Mouse (Mus musculus) hindbrain, embryonic 10.5 days (tissue): ENCODE data around the gene Pigh. TPM values are rescaled to one million over a fixed set of nuclear protein-coding genes. Genes with fewer than 3 reads are reported as not detected.

Experiments used
- DNase-seq: peaks from one replicate; pipeline ENCODE4 v3.0.0-alpha.2; 2017; ENCODE audit warnings: low spot score
- H3K27ac ChIP-seq: fragments of 300-500 bp; sonication (generic); 2 replicates; pipeline ENCODE4 v1.5.1; 2016; ENCODE audit warnings: mild to moderate bottlenecking, moderate library complexity
- H3K27me3 ChIP-seq: fragments of 300-500 bp; sonication (generic); 2 replicates; pipeline ENCODE4 v1.6.1; 2016; ENCODE audit warnings: mild to moderate bottlenecking; ENCODE audit not compliant: poor library complexity, insufficient read depth, severe bottlenecking
- H3K36me3 ChIP-seq: fragments of 300-500 bp; sonication (generic); 2 replicates; pipeline ENCODE4 v1.6.1; 2016; ENCODE audit warnings: mild to moderate bottlenecking, moderate library complexity
- H3K4me1 ChIP-seq: fragments of 300-500 bp; sonication (generic); replicated peaks from 2 replicates; pipeline ENCODE4 v1.6.1; 2016; ENCODE audit warnings: mild to moderate bottlenecking
- H3K4me3 ChIP-seq: fragments of 300-500 bp; sonication (generic); 2 replicates; pipeline ENCODE4 v1.5.1; 2016; ENCODE audit warnings: mild to moderate bottlenecking, moderate library complexity
- H3K9me3 ChIP-seq: fragments of 300-500 bp; sonication (generic); 2 replicates; pipeline ENCODE4 v1.6.1; 2016; ENCODE audit warnings: mild to moderate bottlenecking, moderate library complexity
- WGBS: fragments of 180-500 bp; shearing (Covaris S2); methylation state at CpG from one replicate; pipeline ENCODE4 v1.1.7; 2016; 5-methylcytosine and 5-hydroxymethylcytosine counted together
- polyA plus RNA-seq: library from polyadenylated mRNA; unstranded; fragments of >200 nt; fragmentation: Nextera tagmentation; extraction: Ambion mirVana; gene quantifications from 2 replicates; pipeline ENCODE4 v1.2.1, GENCODE M21; 2016

Pigh gene
- polyA plus RNA-seq, 1 experiment from 2014 or later, result 28.6 TPM

DNA sequence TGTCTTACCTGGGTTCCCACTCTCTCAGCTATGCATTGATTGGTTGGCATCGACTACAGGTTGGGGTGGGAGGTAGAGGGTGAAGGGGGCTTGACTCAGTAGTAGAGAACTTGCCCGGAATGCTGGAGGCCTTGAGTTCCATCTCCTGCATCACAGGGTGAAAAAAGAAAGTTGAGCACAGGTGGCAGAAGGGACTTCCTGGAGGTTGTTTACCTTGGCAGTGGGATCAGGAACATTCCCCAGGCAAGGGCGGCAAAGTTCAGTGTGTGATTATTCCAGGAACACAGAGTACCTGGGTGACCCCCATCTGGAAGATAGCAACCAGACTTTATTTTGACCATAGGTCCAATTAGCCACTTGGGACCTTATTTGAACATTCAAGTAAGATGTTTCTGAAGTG, 14.3 kb upstream of the Pigh start:
- no peaks in the 10 kb centered on the region for H3K4me1 ChIP-seq
- no peak overlapping the region for H3K27ac ChIP-seq
- no peak for DNase-seq
- 0 out of 2 replicates have a peak, but pooled peaks cover 5% of the 10 kb centered on the region for H3K9me3 ChIP-seq
- no peak overlapping the region for H3K4me3 ChIP-seq
- 80% methylated on average over 3 of the region's 3 CpGs for WGBS
- no peaks in the 10 kb centered on the region for H3K27me3 ChIP-seq
- no peaks in the 10 kb centered on the region for H3K36me3 ChIP-seq

DNA sequence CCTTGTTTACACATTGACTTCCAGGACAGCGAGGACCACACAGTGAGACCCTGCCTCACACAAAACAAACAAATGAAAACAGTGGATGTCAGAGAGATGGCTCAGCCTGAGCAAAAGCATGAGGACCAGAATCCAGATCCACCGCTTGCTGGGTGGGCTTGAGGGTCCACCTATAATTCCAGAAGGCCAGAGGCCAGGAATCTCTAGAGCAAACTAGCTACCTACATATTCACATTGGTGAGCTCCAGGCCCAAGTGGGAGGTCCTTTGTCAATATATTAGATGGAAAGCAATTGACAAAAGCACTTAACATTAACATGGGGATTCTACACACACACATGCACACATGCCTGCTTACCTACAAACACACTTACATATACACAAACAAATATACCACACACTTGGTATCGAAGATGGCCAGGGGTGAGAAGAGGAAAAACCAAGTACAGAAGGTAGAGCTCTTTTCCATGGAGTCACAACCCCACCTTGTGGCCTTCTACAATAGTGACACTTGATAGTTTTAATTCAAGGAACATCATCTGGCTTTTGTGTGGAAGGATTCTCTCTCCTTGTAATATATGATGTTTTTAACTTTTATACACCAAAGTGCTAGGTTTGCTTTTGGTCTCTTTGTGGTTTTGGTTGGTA, 7.8 kb upstream of the Pigh start:
- Histone ChIP-seq H3K36me3 (no peaks in the 10 kb centered on the region), H3K9me3 (no peaks in the 10 kb centered on the region), H3K27me3 (no peaks in the 10 kb centered on the region), H3K27ac (no peak overlapping the region), H3K4me1 (no peaks in the 10 kb centered on the region), H3K4me3 (no peak overlapping the region)
- peak; percentile 7 for DNase-seq
- 67% methylated on average over 3 of the region's 3 CpGs for WGBS

DNA sequence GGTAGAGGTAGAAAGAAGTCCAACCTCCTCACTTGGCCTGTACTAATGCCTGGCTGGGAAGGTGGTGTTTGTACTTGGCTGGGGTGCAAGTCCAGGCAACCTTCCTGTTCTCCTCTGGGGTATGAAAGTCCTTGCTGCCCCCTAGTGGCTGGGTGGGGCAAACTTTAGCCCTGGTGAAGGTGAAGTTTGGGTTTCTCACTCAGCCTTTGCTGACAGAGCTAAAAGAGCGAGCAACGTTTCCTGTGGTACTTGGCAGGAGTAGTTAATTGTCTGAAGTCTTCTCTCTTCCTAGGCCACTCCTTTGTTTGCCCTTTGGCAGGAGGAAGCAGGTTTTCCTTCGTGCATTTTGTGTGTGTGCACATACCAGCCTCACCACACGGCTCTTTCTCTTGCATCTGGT, 3.1 kb upstream of the Pigh start:
- Histone ChIP-seq H3K4me3 (no peak overlapping the region), H3K36me3 (no peaks in the 10 kb centered on the region), H3K9me3 (no peaks in the 10 kb centered on the region), H3K27ac (no peak overlapping the region), H3K27me3 (no peaks in the 10 kb centered on the region), H3K4me1 (peaks cover 13% of the 10 kb centered on the region)
- DNase-seq, result no peak
- 58% methylated on average over 4 of the region's 4 CpGs for WGBS

DNA sequence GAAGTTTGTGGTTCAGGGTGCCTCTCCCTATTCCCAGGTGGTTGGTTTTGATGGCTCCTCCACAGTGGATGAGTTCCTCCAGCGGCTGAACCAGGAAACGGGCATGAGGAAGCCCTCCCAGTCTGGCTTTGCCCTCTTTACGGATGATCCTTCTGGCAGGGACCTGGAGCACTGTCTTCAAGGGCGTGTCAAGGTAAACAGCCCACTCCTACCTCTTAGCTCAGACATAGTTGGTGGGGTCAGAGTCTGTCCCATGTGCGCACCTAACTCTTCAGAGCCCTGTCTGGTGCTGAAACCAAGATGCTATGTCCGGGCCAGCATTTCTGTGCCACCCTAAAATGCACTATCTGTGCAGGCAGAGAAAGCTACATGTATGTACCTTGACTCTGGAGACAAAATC, 16.1 kb downstream of the Pigh start:
- no peak for DNase-seq
- 94% methylated on average over 6 of the region's 6 CpGs for WGBS
- H3K4me3 ChIP-seq, result no peak overlapping the region
- no peak overlapping the region for H3K27ac ChIP-seq
- no peaks in the 10 kb centered on the region for H3K9me3 ChIP-seq
- H3K4me1 ChIP-seq, result no peaks in the 10 kb centered on the region
- H3K36me3 ChIP-seq, result peaks cover 94% of the 10 kb centered on the region
- no peaks in the 10 kb centered on the region for H3K27me3 ChIP-seq

DNA sequence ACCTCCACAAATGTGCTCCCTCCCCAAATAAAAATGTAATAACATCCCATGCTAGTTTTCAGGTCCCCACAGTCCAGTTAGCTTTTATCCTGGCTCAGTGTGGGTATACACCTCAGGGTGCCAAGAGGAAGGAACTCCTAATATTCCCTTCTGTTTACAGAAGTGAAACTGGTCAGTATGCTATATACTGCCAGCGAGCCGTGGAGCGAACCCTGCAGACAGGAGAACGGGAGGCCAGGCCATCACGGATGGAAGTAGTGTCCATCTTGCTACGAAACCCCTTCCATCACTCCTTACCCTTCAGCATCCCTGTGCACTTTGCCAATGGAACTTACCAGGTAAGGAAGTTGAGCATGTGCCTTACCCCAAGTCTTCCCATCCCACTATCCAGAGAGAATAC, 16.9 kb downstream of the Pigh start:
- Histone ChIP-seq H3K9me3 (no peaks in the 10 kb centered on the region), H3K4me1 (no peaks in the 10 kb centered on the region), H3K4me3 (no peak overlapping the region), H3K36me3 (peaks cover 94% of the 10 kb centered on the region), H3K27ac (no peak overlapping the region), H3K27me3 (no peaks in the 10 kb centered on the region)
- 94% methylated on average over 6 of the region's 6 CpGs for WGBS
- no peak for DNase-seq

DNA sequence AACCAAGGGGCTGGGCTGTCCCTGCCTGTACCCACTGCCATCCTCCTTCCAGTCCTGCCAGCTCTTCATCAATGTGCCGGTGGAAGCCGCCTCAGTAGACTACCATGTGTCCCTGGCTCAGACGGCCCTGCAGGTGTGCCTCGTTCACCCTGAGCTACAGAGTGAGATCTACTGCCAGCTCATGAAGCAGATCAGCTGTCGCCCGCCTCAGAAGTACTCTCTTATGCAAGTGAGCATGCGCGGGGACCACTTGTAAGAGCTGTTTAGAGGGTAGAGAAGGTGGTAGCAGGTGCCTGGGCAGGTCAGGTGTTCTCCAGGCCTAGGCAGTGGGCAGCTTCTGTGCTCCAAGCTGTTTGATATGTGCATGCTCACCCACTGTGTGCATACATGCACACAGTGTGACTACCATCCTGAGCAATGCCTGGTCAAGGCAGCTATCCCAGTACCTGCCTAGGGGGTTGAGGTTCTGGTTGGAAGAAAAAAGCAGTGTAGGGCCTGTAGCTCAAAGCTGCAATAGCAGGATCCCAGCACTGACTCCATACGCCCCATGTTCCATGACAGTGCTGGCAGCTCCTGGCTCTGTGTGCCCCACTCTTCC, 18.6 kb downstream of the Pigh start:
- Histone ChIP-seq H3K27ac (no peak overlapping the region), H3K4me3 (no peak overlapping the region), H3K36me3 (peaks cover 94% of the 10 kb centered on the region), H3K9me3 (no peaks in the 10 kb centered on the region), H3K27me3 (no peaks in the 10 kb centered on the region), H3K4me1 (no peaks in the 10 kb centered on the region)
- 90% methylated on average over 9 of the region's 9 CpGs for WGBS
- DNase-seq, result no peak

DNA sequence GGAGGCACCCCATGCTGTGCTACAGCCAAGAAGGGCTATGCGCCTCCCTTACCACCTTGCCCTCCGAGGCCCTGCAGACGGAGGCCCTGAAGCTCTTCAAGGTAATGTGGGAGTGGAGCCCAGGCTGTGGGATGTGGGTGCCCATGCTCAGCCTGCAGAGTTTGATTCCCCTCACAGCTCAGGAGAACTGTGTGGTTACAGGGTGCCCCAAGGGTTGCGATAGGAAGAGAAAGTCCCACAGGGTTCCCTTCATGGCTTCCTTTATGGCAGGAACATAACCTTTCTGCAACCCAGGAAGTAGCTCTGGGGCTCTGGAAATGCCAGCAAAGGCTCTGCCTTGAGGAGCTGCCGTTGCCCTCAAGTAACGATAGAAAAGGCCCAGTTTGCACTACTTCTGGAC, 19.5 kb downstream of the Pigh start:
- Histone ChIP-seq H3K9me3 (no peaks in the 10 kb centered on the region), H3K4me1 (no peaks in the 10 kb centered on the region), H3K27ac (no peak overlapping the region), H3K27me3 (no peaks in the 10 kb centered on the region), H3K36me3 (peaks cover 93% of the 10 kb centered on the region), H3K4me3 (no peak overlapping the region)
- no peak for DNase-seq
- 89% methylated on average over 6 of the region's 6 CpGs for WGBS

DNA sequence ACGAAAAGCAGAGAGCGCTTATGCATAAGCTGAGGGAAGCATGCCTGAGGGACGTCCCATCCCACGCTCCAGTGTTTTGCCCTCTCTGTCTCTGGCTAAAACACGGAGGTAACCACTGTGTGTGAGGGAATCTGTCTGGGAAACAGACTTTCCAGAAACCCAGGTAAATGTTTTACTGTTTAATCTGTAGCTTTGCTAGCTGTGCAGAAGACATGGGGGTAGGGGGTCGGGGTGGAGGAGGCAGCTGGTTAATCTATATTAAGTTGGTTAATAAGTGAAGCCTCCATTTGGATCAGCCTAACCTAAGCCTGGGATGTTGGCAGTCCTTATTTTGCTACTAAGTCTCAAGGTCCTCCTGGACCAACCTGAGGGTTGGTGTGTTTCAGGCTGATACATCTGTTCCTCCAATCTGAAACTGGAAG, 20.3 kb downstream of the Pigh start:
- Histone ChIP-seq H3K9me3 (no peaks in the 10 kb centered on the region), H3K27me3 (no peaks in the 10 kb centered on the region), H3K36me3 (peaks cover 92% of the 10 kb centered on the region), H3K27ac (no peak overlapping the region), H3K4me1 (no peaks in the 10 kb centered on the region), H3K4me3 (no peak overlapping the region)
- DNase-seq, result no peak
- WGBS, result 91% methylated on average over 6 of the region's 6 CpGs

DNA sequence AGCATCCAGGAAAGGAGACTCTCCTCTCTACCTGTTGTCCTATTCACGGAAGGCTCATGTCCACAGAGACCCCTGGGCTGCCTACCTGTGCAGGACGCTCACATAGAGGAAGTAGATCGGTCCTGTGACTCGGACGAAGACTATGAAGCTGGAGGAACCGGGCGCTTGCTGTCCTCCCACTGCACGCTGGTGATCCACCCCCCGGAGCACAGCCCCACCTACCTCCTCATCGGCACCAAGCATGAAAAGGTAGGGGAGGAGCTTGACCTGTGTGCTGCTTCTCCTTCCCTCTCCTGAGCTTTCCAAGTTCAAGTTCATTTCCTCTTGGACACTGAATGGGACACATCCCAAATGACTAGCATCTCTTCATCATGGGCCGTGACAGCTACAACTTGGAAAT, 21.1 kb downstream of the Pigh start:
- Histone ChIP-seq H3K36me3 (peaks cover 92% of the 10 kb centered on the region), H3K27me3 (no peaks in the 10 kb centered on the region), H3K9me3 (no peaks in the 10 kb centered on the region), H3K4me1 (no peaks in the 10 kb centered on the region), H3K4me3 (no peak overlapping the region), H3K27ac (no peak overlapping the region)
- 88% methylated on average over 11 of the region's 11 CpGs for WGBS
- no peak for DNase-seq

DNA sequence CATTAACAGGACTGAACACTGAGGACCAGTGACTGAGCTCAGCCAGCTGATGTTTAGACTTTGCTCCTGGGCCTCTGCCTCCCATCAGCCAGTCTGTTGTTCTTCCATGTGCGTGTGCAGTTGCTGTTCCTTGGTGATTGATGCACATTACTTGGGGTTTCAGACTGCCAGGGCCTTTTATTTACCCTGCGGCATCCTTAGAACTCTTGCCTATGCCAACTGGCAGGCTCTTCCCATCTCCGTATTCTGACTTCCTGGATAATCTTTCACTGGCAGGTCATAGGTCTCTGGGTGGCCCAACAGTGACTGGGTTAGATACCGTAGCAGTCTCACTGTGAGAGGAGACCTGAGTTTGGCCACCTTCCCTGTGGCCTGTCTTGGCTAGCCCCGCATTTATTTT, 21.9 kb downstream of the Pigh start:
- Histone ChIP-seq H3K4me1 (0 out of 2 replicates have a peak, but pooled peaks cover under 1% of the 10 kb centered on the region), H3K27me3 (no peaks in the 10 kb centered on the region), H3K9me3 (no peaks in the 10 kb centered on the region), H3K36me3 (peaks cover 84% of the 10 kb centered on the region), H3K27ac (no peak overlapping the region), H3K4me3 (no peak overlapping the region)
- DNase-seq, result no peak
- 90% methylated on average over 5 of the region's 5 CpGs for WGBS

DNA sequence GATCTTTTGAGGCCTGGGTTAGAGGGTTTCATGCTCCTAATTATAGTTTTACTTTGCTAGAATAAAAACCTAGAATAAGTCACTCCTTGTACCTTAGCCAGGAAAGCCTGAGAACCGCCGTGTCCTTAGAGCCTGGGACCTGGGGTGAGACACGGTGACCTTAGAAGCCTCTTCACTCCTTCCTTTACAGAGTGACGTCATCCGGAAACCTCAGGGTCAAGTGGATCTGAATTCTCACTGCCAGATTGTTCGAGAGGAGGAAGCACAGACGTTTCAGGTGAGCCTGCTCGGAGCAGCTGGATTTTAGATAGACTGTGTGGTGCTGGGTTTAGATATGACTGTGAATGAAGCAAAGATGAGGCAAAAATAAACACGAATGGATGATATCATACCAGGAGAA, 23.0 kb downstream of the Pigh start:
- H3K4me1 ChIP-seq, result 0 out of 2 replicates have a peak, but pooled peaks cover 4% of the 10 kb centered on the region
- no peak overlapping the region for H3K4me3 ChIP-seq
- H3K27ac ChIP-seq, result no peak overlapping the region
- WGBS, result 88% methylated on average over 9 of the region's 9 CpGs
- H3K36me3 ChIP-seq, result peaks cover 83% of the 10 kb centered on the region
- DNase-seq, result no peak
- no peaks in the 10 kb centered on the region for H3K9me3 ChIP-seq
- H3K27me3 ChIP-seq, result no peaks in the 10 kb centered on the region

DNA sequence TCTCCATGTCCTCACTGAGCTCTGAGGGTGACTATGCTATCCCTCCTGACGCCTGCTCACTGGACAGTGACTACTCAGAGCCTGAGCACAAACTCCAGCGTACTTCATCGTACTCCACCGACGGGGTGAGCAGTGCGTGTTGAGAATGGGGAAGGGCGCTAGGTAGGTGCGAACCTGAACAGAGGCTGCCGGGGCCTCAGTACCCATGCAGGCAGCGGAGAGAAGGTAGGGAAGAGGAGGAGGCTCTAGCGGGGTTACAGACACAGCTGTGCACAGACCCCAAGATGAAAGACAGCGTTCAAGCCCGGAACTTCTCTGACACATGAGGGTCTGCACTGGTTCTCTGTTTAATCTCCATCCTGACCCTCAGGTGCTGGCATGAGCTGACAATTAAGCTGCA, 25.0 kb downstream of the Pigh start:
- H3K4me1 ChIP-seq, result 0 out of 2 replicates have a peak, but pooled peaks cover 4% of the 10 kb centered on the region
- no peak overlapping the region for H3K27ac ChIP-seq
- H3K36me3 ChIP-seq, result peaks cover 71% of the 10 kb centered on the region
- H3K9me3 ChIP-seq, result no peaks in the 10 kb centered on the region
- H3K4me3 ChIP-seq, result no peak overlapping the region
- 91% methylated on average over 13 of the region's 13 CpGs for WGBS
- H3K27me3 ChIP-seq, result no peaks in the 10 kb centered on the region
- DNase-seq, result no peak

DNA sequence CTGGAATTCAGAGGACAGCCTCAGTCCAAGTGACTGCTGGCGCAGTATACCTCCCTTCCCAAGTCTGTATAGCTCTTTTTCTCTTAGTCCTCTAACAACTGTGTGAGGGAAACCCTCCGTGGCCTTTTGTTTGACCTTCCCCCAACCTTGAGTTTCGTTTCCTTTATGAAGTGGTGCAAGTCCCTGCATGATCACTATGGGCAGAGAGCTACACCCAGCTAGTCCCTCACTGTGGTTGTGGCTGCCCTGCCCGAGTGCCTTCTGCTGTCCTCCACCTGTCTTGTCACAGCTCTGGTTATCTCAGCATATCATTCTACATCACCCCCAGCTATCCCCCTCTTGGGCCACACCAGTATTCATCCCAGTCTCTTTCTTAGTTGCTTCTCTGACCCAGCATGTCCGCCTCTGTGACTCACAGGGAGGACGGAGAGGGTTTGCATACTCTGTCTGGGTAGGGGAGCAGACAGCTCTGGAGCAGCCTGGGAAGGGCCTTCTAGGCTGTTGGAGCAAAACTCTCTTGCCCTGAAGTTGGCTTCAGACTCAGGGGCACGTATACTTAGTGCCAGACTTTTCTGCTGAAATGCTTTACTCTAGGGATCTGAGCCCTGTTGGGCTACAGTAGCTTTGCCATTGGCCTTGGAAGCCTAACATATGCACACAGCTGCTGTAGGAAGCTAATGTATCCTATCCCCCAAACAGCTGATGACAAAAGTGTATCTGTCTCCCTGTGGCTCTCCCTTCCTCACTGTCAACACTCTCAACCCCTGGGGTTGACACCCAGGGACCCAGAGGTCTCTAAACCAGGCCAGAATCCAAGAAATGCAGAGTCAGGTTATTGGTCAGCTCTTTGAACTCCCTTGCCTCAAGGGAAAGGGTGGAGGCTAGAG, 28.4 kb downstream of the Pigh start:
- H3K27me3 ChIP-seq, result no peaks in the 10 kb centered on the region
- H3K9me3 ChIP-seq, result no peaks in the 10 kb centered on the region
- H3K36me3 ChIP-seq, result peaks cover 43% of the 10 kb centered on the region
- H3K4me3 ChIP-seq, result no peak overlapping the region
- 79% methylated on average over 7 of the region's 7 CpGs for WGBS
- no peak overlapping the region for H3K27ac ChIP-seq
- 0 out of 2 replicates have a peak, but pooled peaks cover 4% of the 10 kb centered on the region for H3K4me1 ChIP-seq
- DNase-seq, result no peak
